Mouse (Mus musculus) midbrain, embryonic 12.5 days (tissue): ENCODE measurements at regions not wholly inside any gene's neighbourhood (a gene's known extent, or its start where the extent isn't known, plus 50 kb on each side); places are given as distances from the start of the nearest gene placed in this dataset.
A peak's percentile ranks its signal among the peaks of the same experiment; 100 is the strongest.

Experiments
- ATAC-seq: fragments of 200-750 bp; cut with Nextera tagmentation; 2 replicates; pipeline ENCODE4 v1.8.0; 2017; ENCODE audit warnings: low read depth, moderate TSS enrichment, moderate library complexity; ENCODE audit not compliant: low FRiP score
- H3K27ac ChIP-seq: fragments of 300-500 bp; sonication (generic); replicated peaks from 2 replicates; pipeline ENCODE4 v1.5.1; 2016; ENCODE audit warnings: mild to moderate bottlenecking
- H3K27me3 ChIP-seq: fragments of 300-500 bp; sonication (generic); 2 replicates; pipeline ENCODE4 v1.6.1; 2016; ENCODE audit warnings: mild to moderate bottlenecking
- H3K36me3 ChIP-seq: fragments of 300-500 bp; sonication (generic); 2 replicates; pipeline ENCODE4 v1.6.1; 2016
- H3K4me1 ChIP-seq: fragments of 300-500 bp; sonication (generic); 2 replicates; pipeline ENCODE4 v1.6.1; 2016
- H3K4me2 ChIP-seq: fragments of 300-500 bp; sonication (generic); replicated peaks from 2 replicates; pipeline ENCODE4 v1.6.1; 2016; ENCODE audit warnings: mild to moderate bottlenecking, moderate library complexity
- H3K4me3 ChIP-seq: fragments of 300-500 bp; sonication (generic); 2 replicates; pipeline ENCODE4 v1.5.1; 2016; ENCODE audit warnings: mild to moderate bottlenecking
- H3K9ac ChIP-seq: fragments of 300-500 bp; sonication (generic); replicated peaks from 2 replicates; pipeline ENCODE4 v1.6.1; 2016; ENCODE audit warnings: mild to moderate bottlenecking, moderate library complexity
- H3K9me3 ChIP-seq: fragments of 300-500 bp; sonication (generic); 2 replicates; pipeline ENCODE4 v1.6.1; 2016; ENCODE audit warnings: mild to moderate bottlenecking
- WGBS: fragments of 180-500 bp; shearing (Covaris S2); methylation state at CpG from one replicate; pipeline ENCODE4 v1.1.7; 2016; 5-methylcytosine and 5-hydroxymethylcytosine counted together

GRCm38 (mm10) chr5:91740159-91740537, 222.7 kb downstream of the Rchy1 start:
- no peaks in the 10 kb centered on the region for H3K9me3 ChIP-seq
- H3K36me3 ChIP-seq: no peaks in the 10 kb centered on the region
- no peaks in the 10 kb centered on the region for H3K27me3 ChIP-seq
- H3K4me1 ChIP-seq: no peaks in the 10 kb centered on the region
- 37% methylated on average over 4 of the region's 4 CpGs for WGBS
- no peak overlapping the region for H3K4me2 ChIP-seq
- no peak overlapping the region for H3K9ac ChIP-seq
- no peak for ATAC-seq
- no peak overlapping the region for H3K27ac ChIP-seq
- no peak overlapping the region for H3K4me3 ChIP-seq

GRCm38 (mm10) chr5:91739433-91740158, 222.2 kb downstream of the Parm1 start:
- Histone ChIP-seq H3K4me3 (no peak overlapping the region), H3K9me3 (no peaks in the 10 kb centered on the region), H3K4me1 (no peaks in the 10 kb centered on the region), H3K36me3 (no peaks in the 10 kb centered on the region), H3K27ac (no peak overlapping the region), H3K27me3 (0 out of 2 replicates have a peak, but pooled peaks cover 3% of the 10 kb centered on the region), H3K9ac (no peak overlapping the region), H3K4me2 (no peak overlapping the region)
- WGBS: 79% methylated on average over 16 of the region's 16 CpGs
- no peak for ATAC-seq

- H3K36me3 ChIP-seq: no peaks in the 10 kb centered on the region
- ATAC-seq: no peak
Measured at GRCm38 (mm10) chr5:91732002-91732401, 214.6 kb downstream of the Parm1 start.

GRCm38 (mm10) chr5:91731155-91731554, 213.7 kb downstream of the Parm1 start:
- no peak overlapping the region for H3K9ac ChIP-seq
- no peak overlapping the region for H3K4me2 ChIP-seq
- no peaks in the 10 kb centered on the region for H3K36me3 ChIP-seq
- 0 out of 2 replicates have a peak, but pooled peaks cover 6% of the 10 kb centered on the region for H3K4me1 ChIP-seq
- no peak overlapping the region for H3K27ac ChIP-seq
- H3K9me3 ChIP-seq: no peaks in the 10 kb centered on the region
- peaks cover 62% of the 10 kb centered on the region for H3K27me3 ChIP-seq
- no peak overlapping the region for H3K4me3 ChIP-seq
- no peak for ATAC-seq
- 82% methylated on average over 5 of the region's 5 CpGs for WGBS

More at GRCm38 (mm10) chr5:91732002-91732401, 214.6 kb downstream of the Parm1 start:
- Histone ChIP-seq H3K27ac (no peak overlapping the region), H3K4me1 (0 out of 2 replicates have a peak, but pooled peaks cover 6% of the 10 kb centered on the region), H3K4me3 (no peak overlapping the region), H3K9ac (no peak overlapping the region), H3K9me3 (no peaks in the 10 kb centered on the region), H3K4me2 (no peak overlapping the region), H3K27me3 (peaks cover 54% of the 10 kb centered on the region)
- 85% methylated on average over 5 of the region's 5 CpGs for WGBS

- no peak overlapping the region for H3K4me2 ChIP-seq
- H3K9ac ChIP-seq: no peak overlapping the region
- peaks cover 73% of the 10 kb centered on the region for H3K27me3 ChIP-seq
- 0 out of 2 replicates have a peak, but pooled peaks cover 6% of the 10 kb centered on the region for H3K4me1 ChIP-seq
- 43% methylated on average over 3 of the region's 3 CpGs for WGBS
- ATAC-seq: no peak
- no peak overlapping the region for H3K27ac ChIP-seq
- H3K4me3 ChIP-seq: no peak overlapping the region
- no peaks in the 10 kb centered on the region for H3K9me3 ChIP-seq
- H3K36me3 ChIP-seq: no peaks in the 10 kb centered on the region
Measured at GRCm38 (mm10) chr5:91729868-91730267, 212.5 kb downstream of the Parm1 start.

GRCm38 (mm10) chr5:91729415-91729814, 212.0 kb downstream of the Parm1 start:
- no peak overlapping the region for H3K9ac ChIP-seq
- no peaks in the 10 kb centered on the region for H3K9me3 ChIP-seq
- H3K4me1 ChIP-seq: 0 out of 2 replicates have a peak, but pooled peaks cover 6% of the 10 kb centered on the region
- no peak overlapping the region for H3K4me3 ChIP-seq
- no peak overlapping the region for H3K27ac ChIP-seq
- peaks cover 74% of the 10 kb centered on the region for H3K27me3 ChIP-seq
- ATAC-seq: no peak
- no peaks in the 10 kb centered on the region for H3K36me3 ChIP-seq
- WGBS: 34% methylated on average over 4 of the region's 4 CpGs
- H3K4me2 ChIP-seq: no peak overlapping the region

GRCm38 (mm10) chr5:91727448-91727847, 210.0 kb downstream of the Parm1 start:
- ATAC-seq: no peak
- H3K27ac ChIP-seq: no peak overlapping the region
- WGBS: 54% methylated on average over 2 of the region's 2 CpGs

GRCm38 (mm10) chr5:91726118-91726500, 208.7 kb downstream of the Parm1 start:
- 88% methylated on average over 6 of the region's 6 CpGs for WGBS

More at GRCm38 (mm10) chr5:91727448-91727847, 210.0 kb downstream of the Parm1 start:
- H3K36me3 ChIP-seq: no peaks in the 10 kb centered on the region
- H3K4me2 ChIP-seq: no peak overlapping the region
- H3K4me3 ChIP-seq: no peak overlapping the region
- no peaks in the 10 kb centered on the region for H3K9me3 ChIP-seq
- H3K27me3 ChIP-seq: peaks cover 67% of the 10 kb centered on the region
- no peak overlapping the region for H3K9ac ChIP-seq
- H3K4me1 ChIP-seq: peaks cover 20% of the 10 kb centered on the region

GRCm38 (mm10) chr5:91725380-91726117, 208.1 kb downstream of the Parm1 start:
- H3K9me3 ChIP-seq: no peaks in the 10 kb centered on the region
- H3K4me1 ChIP-seq: peaks cover 22% of the 10 kb centered on the region
- H3K27ac ChIP-seq: no peak overlapping the region
- H3K9ac ChIP-seq: no peak overlapping the region
- H3K4me2 ChIP-seq: no peak overlapping the region
- no peaks in the 10 kb centered on the region for H3K36me3 ChIP-seq
- no peak for ATAC-seq
- 84% methylated on average over 4 of the region's 4 CpGs for WGBS
- no peak overlapping the region for H3K4me3 ChIP-seq
- H3K27me3 ChIP-seq: peaks cover 66% of the 10 kb centered on the region

More at GRCm38 (mm10) chr5:91726118-91726500, 208.7 kb downstream of the Parm1 start:
- Histone ChIP-seq H3K4me2 (no peak overlapping the region), H3K4me1 (peaks cover 22% of the 10 kb centered on the region), H3K27ac (no peak overlapping the region), H3K9me3 (no peaks in the 10 kb centered on the region), H3K27me3 (peaks cover 66% of the 10 kb centered on the region), H3K9ac (no peak overlapping the region), H3K4me3 (no peak overlapping the region), H3K36me3 (no peaks in the 10 kb centered on the region)
- no peak for ATAC-seq

GRCm38 (mm10) chr5:91724881-91725280, 207.5 kb downstream of the Parm1 start:
- Histone ChIP-seq H3K4me3 (no peak overlapping the region), H3K27ac (no peak overlapping the region), H3K4me1 (peaks cover 22% of the 10 kb centered on the region), H3K4me2 (no peak overlapping the region), H3K36me3 (no peaks in the 10 kb centered on the region), H3K9ac (no peak overlapping the region), H3K9me3 (no peaks in the 10 kb centered on the region), H3K27me3 (peaks cover 73% of the 10 kb centered on the region)
- no peak for ATAC-seq
- 89% methylated on average over 1 of the region's 1 CpGs for WGBS

GRCm38 (mm10) chr5:91723416-91723815, 206.0 kb downstream of the Parm1 start:
- Histone ChIP-seq H3K27me3 (peaks cover 82% of the 10 kb centered on the region), H3K9me3 (no peaks in the 10 kb centered on the region), H3K4me3 (no peak overlapping the region), H3K27ac (no peak overlapping the region), H3K4me2 (no peak overlapping the region), H3K9ac (no peak overlapping the region), H3K36me3 (no peaks in the 10 kb centered on the region), H3K4me1 (peaks cover 16% of the 10 kb centered on the region)
- ATAC-seq: no peak
- 38% methylated on average over 1 of the region's 1 CpGs for WGBS

- Histone ChIP-seq H3K4me3 (no peak overlapping the region), H3K36me3 (no peaks in the 10 kb centered on the region), H3K9ac (no peak overlapping the region), H3K27ac (no peak overlapping the region), H3K27me3 (peaks cover 80% of the 10 kb centered on the region), H3K4me2 (no peak overlapping the region), H3K4me1 (peaks cover 16% of the 10 kb centered on the region), H3K9me3 (no peaks in the 10 kb centered on the region)
- WGBS: 4% methylated on average over 5 of the region's 5 CpGs
- ATAC-seq: peak; percentile 84
Measured at GRCm38 (mm10) chr5:91722982-91723381, 205.6 kb downstream of the Parm1 start.
